Mouse (Mus musculus): ENCODE data around the gene Gcg. TPM values are rescaled to one million over a fixed set of nuclear protein-coding genes. Genes with fewer than 3 reads are reported as not detected.

Gene Gcg
- polyA plus RNA-seq, 1 experiment from 2014 or later = not detected

GRCm38 (mm10) chr2:62440083-62440482 lies 43.4 kb downstream of the Gcg start:
- Histone ChIP-seq H3K4me3 (ENCODE audit: low read depth, low read length) (no peak overlapping the region), H3K27me3 (ENCODE audit: control insufficient read depth, insufficient read depth, low read length) (no peaks in the 10 kb centered on the region), H3K9ac (replicated peaks; ENCODE audit: low read length) (no peak overlapping the region), H3K4me2 (ENCODE audit: low read depth, low read length) (no peak overlapping the region), H3K9me3 (replicated peaks; ENCODE audit: control insufficient read depth, low read length) (no peaks in the 10 kb centered on the region), H3K4me1 (ENCODE audit: control insufficient read depth, insufficient read depth, low read length) (no peaks in the 10 kb centered on the region), H3K27ac (replicated peaks; ENCODE audit: low read depth, low read length) (no peak overlapping the region), H3K36me3 (replicated peaks; ENCODE audit: control insufficient read depth, insufficient read depth, low read depth, low read length) (no peaks in the 10 kb centered on the region)
- ATAC-seq (replicated peaks; ENCODE audit: insufficient number of reproducible peaks, low FRiP score, low TSS enrichment, low read depth) (no peak), DNase-seq (ENCODE audit: low spot score) (no peak)
- 88% methylated on average over 4 of the region's 4 CpGs for WGBS

GRCm38 (mm10) chr2:62431245-62431795 lies 52.1 kb downstream of the Gcg start:
- 85% methylated on average over 8 of the region's 8 CpGs for WGBS
- no peak overlapping the region for H3K4me2 ChIP-seq (ENCODE audit: low read depth, low read length)
- no peak overlapping the region for H3K4me3 ChIP-seq (ENCODE audit: low read depth, low read length)
- H3K27ac ChIP-seq (replicated peaks; ENCODE audit: low read depth, low read length) = no peak overlapping the region
- ATAC-seq (replicated peaks; ENCODE audit: insufficient number of reproducible peaks, low FRiP score, low TSS enrichment, low read depth) (no peak), DNase-seq (ENCODE audit: low spot score) (no peak)
- H3K4me1 ChIP-seq (ENCODE audit: control insufficient read depth, insufficient read depth, low read length) = no peaks in the 10 kb centered on the region
- H3K36me3 ChIP-seq (replicated peaks; ENCODE audit: control insufficient read depth, insufficient read depth, low read depth, low read length) = no peaks in the 10 kb centered on the region
- H3K9me3 ChIP-seq (replicated peaks; ENCODE audit: control insufficient read depth, low read length) = no peaks in the 10 kb centered on the region
- H3K27me3 ChIP-seq (ENCODE audit: control insufficient read depth, insufficient read depth, low read length) = no peaks in the 10 kb centered on the region
- no peak overlapping the region for H3K9ac ChIP-seq (replicated peaks; ENCODE audit: low read length)

GRCm38 (mm10) chr2:62425941-62426340 lies 57.5 kb downstream of the Gcg start:
- WGBS = 89% methylated on average over 3 of the region's 3 CpGs
- Histone ChIP-seq H3K9ac (replicated peaks; ENCODE audit: low read length) (no peak overlapping the region), H3K36me3 (replicated peaks; ENCODE audit: control insufficient read depth, insufficient read depth, low read depth, low read length) (no peaks in the 10 kb centered on the region), H3K27me3 (ENCODE audit: control insufficient read depth, insufficient read depth, low read length) (no peaks in the 10 kb centered on the region), H3K4me1 (ENCODE audit: control insufficient read depth, insufficient read depth, low read length) (no peaks in the 10 kb centered on the region), H3K4me3 (ENCODE audit: low read depth, low read length) (no peak overlapping the region), H3K4me2 (ENCODE audit: low read depth, low read length) (no peak overlapping the region), H3K9me3 (replicated peaks; ENCODE audit: control insufficient read depth, low read length) (no peaks in the 10 kb centered on the region), H3K27ac (replicated peaks; ENCODE audit: low read depth, low read length) (no peak overlapping the region)
- DNase-seq (ENCODE audit: low spot score) (no peak), ATAC-seq (replicated peaks; ENCODE audit: insufficient number of reproducible peaks, low FRiP score, low TSS enrichment, low read depth) (no peak)

Other genes with a start within 250 kb of the Gcg start
- 0.88 and 0.96 TPM in 2 replicates for gene Dpp4, start 71.4 kb downstream of the Gcg start, polyA plus RNA-seq (2014; fragmentation: Nextera tagmentation; extraction: Ambion mirVana)
- gene Fap, start 90.4 kb upstream of the Gcg start, polyA plus RNA-seq (2014; fragmentation: Nextera tagmentation; extraction: Ambion mirVana) = 11.7 and 12.0 TPM in 2 replicates
- gene Ifih1, start 162.6 kb upstream of the Gcg start, polyA plus RNA-seq (2014; fragmentation: Nextera tagmentation; extraction: Ambion mirVana) = 0.87 and 1.7 TPM in 2 replicates
- 1.8 and 2.0 TPM in 2 replicates for gene Gca, start 180.6 kb upstream of the Gcg start, polyA plus RNA-seq (2014; fragmentation: Nextera tagmentation; extraction: Ambion mirVana)